In the genomic region with DNA sequence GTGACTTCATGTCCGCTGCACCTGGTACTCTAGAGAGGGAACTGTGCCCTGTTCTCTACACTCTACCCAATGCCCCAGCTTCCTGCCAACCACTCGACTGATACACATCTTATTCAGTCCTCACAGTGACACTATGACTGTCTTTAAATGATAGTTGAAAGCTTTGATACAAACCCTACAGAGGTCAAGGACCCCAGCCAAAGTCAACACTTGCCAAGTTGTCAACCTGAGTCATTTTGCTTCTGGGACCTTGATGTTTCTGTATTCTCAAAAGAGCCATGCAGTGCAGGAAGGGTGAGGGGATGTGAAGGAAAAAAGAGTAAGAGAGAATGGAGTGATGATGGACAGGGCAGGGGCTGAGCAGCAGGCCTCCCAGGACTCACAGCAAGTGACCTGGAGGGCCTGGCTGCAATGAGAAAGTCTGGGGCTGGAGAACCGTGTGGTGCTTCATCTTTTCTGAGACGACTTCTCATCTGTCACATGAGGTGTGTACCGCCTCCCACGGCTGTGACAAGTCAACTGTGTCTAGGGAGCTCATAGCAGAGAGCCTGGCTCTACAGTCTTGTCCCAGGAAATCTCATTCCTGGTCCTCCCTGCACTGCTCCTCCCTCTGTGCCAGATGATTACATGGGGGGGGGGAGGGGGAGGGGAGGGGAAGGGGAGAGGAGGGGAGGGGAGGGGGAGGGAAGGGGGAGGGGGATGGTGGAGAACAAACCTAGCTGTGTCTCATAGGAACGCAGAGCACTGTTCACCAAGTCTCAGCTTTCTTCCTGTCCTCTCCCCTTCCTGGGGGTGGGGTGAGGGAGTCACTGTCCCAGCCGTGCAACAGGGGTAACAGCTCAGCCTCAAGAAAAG, we compare ENCODE assay signal across 33 mouse cellular contexts. TPM values are rescaled to one million over a fixed set of nuclear protein-coding genes. Genes with fewer than 3 reads are reported as not detected.
DNase-seq lines count a peak whose midpoint lies in the region; ATAC-seq and TF ChIP-seq lines count a peak whose summit lies in the region.
"Had no signal": no experiment of that assay in that cellular context is flagged by ENCODE, and none has a peak within 500 bp of the region (broad histone marks: within the 10 kb centered on the region; RNA-seq: fewer than 3 reads in every experiment).

No protein-coding gene starts in this region.

- WGBS in hindbrain, embryonic 16.5 days, result 58% methylated on average over 8 of the region's 8 CpGs
- WGBS in hindbrain, embryonic 10.5 days, result 54% methylated on average over 8 of the region's 8 CpGs

- intact Hi-C loops in left cerebral cortex, adult 2 months (cut with DNase I), result no loop called here
- intact Hi-C loops in left cerebral cortex, postnatal 4 days (cut with DNase I), result no loop called here

- H3K27me3 ChIP-seq in hindbrain, embryonic 16.5 days (replicated peaks; ENCODE audit: control insufficient read depth, insufficient read depth, low read length), result no peaks in the 10 kb centered on the region
- no peaks in the 10 kb centered on the region for H3K27me3 ChIP-seq in hindbrain, embryonic 10.5 days (ENCODE audit: insufficient read depth, poor library complexity, severe bottlenecking)
- H3K27me3 ChIP-seq: CH12.LX; embryonic facial prominence, embryonic 15.5 days; hindbrain, embryonic 15.5 days; intestine, embryonic 15.5 days; limb, embryonic 15.5 days; lung, embryonic 15.5 days; neural tube, embryonic 12.5 days; Patski; stomach, embryonic 15.5 days had no signal

- 0 out of 2 replicates have a peak, but pooled peaks cover 2% of the 10 kb centered on the region for H3K4me1 ChIP-seq in hindbrain, embryonic 16.5 days (ENCODE audit: control insufficient read depth, insufficient read depth, low read depth, low read length)
- peaks cover 13% of the 10 kb centered on the region for H3K4me1 ChIP-seq in hindbrain, embryonic 10.5 days (replicated peaks)
- H3K4me1 ChIP-seq: neural tube, embryonic 12.5 days had no signal

- no peak overlapping the region for H3K27ac ChIP-seq in hindbrain, embryonic 16.5 days (ENCODE audit: low read depth, low read length)
- no peak overlapping the region for H3K27ac ChIP-seq in hindbrain, embryonic 10.5 days
- H3K27ac ChIP-seq in left cerebral cortex, adult 2 months, result peak overlapping the region; percentile 48
- H3K27ac ChIP-seq: embryonic facial prominence, embryonic 15.5 days; gastrocnemius, adult 2 months; hindbrain, embryonic 15.5 days; intestine, embryonic 15.5 days; limb, embryonic 15.5 days; liver, embryonic 14.5 days; lung, embryonic 15.5 days; neural tube, embryonic 12.5 days; stomach, embryonic 15.5 days had no signal

- ATAC-seq in hindbrain, embryonic 16.5 days, result 0 out of 2 replicates have a peak, but pooled peaks have one; percentile 31
- ATAC-seq: forebrain, embryonic 14.5 days; intestine, embryonic 15.5 days; Patski had no signal

- no peak overlapping the region for H3K9ac ChIP-seq in hindbrain, embryonic 16.5 days (ENCODE audit: low read depth, low read length)
- H3K9ac ChIP-seq: embryonic facial prominence, embryonic 15.5 days; hindbrain, embryonic 15.5 days; intestine, embryonic 15.5 days; limb, embryonic 15.5 days; liver, embryonic 14.5 days; lung, embryonic 15.5 days; neural tube, embryonic 12.5 days; stomach, embryonic 15.5 days had no signal

- DNase-seq in hindbrain, embryonic 10.5 days (ENCODE audit: low spot score), result no peak
- no peak for DNase-seq in left cerebral cortex, adult 2 months (ENCODE audit: extremely low spot score in 1 of 2, low spot score in 2 of 2)
- DNase-seq in left cerebral cortex, postnatal 4 days, result no peak
- peak; percentile 26 to 58 for DNase-seq in adrenal gland, postnatal 36 days
- DNase-seq in neural tube, embryonic 10.5 days (ENCODE audit: extremely low spot score, low spot score), result no peak
- DNase-seq in thymus, postnatal 10 days (ENCODE audit: low spot score in 2 of 2), result no peak
- DNase-seq: B cell, adult 2 months; cerebellum, adult 18-20 months; cerebellum, postnatal 25 days; embryo, embryonic 11 days; gastrocnemius, adult 2 months; kidney, adult 9 months; lung, postnatal 36 days; midbrain, embryonic 14.5 days; thymus, adult 18-20 months had no signal

- no peak for TF ChIP-seq CTCF in left cerebral cortex, adult 2 months (IDR thresholded peaks at IDR 0.05)

- H3K4me3 ChIP-seq in hindbrain, embryonic 16.5 days (ENCODE audit: low read length), result no peak overlapping the region
- no peak overlapping the region for H3K4me3 ChIP-seq in hindbrain, embryonic 10.5 days
- H3K4me3 ChIP-seq in left cerebral cortex, adult 2 months, result no peak overlapping the region
- H3K4me3 ChIP-seq: embryonic facial prominence, embryonic 15.5 days; gastrocnemius, adult 2 months; hindbrain, embryonic 15.5 days; intestine, embryonic 15.5 days; limb, embryonic 15.5 days; lung, embryonic 15.5 days; megakaryocyte, embryonic 14.5 days; neural tube, embryonic 12.5 days; stomach, embryonic 15.5 days had no signal

- H3K9me3 ChIP-seq in hindbrain, embryonic 16.5 days (ENCODE audit: control insufficient read depth, low read length), result no peaks in the 10 kb centered on the region
- H3K9me3 ChIP-seq in hindbrain, embryonic 10.5 days, result no peaks in the 10 kb centered on the region
- H3K9me3 ChIP-seq: embryonic facial prominence, embryonic 15.5 days; hindbrain, embryonic 15.5 days; intestine, embryonic 15.5 days; limb, embryonic 15.5 days; lung, embryonic 15.5 days; neural tube, embryonic 12.5 days; stomach, embryonic 15.5 days had no signal

- no peaks in the 10 kb centered on the region for H3K36me3 ChIP-seq in hindbrain, embryonic 16.5 days (ENCODE audit: control insufficient read depth, insufficient read depth, low read length)
- H3K36me3 ChIP-seq in hindbrain, embryonic 10.5 days, result no peaks in the 10 kb centered on the region
- H3K36me3 ChIP-seq: embryonic facial prominence, embryonic 15.5 days; G1E; hindbrain, embryonic 15.5 days; intestine, embryonic 15.5 days; limb, embryonic 15.5 days; lung, embryonic 15.5 days; neural tube, embryonic 12.5 days; stomach, embryonic 15.5 days had no signal

- H3K4me2 ChIP-seq in hindbrain, embryonic 16.5 days (ENCODE audit: low read length), result no peak overlapping the region
- H3K4me2 ChIP-seq: embryonic facial prominence, embryonic 15.5 days; hindbrain, embryonic 15.5 days; intestine, embryonic 15.5 days; limb, embryonic 15.5 days; lung, embryonic 15.5 days; neural tube, embryonic 12.5 days; stomach, embryonic 15.5 days had no signal

RNA-seq across cellular contexts. Expression of a gene that starts 49.0 kb away (rescaled TPM):
- polyA plus RNA-seq in hindbrain, embryonic 16.5 days (2015; fragmentation: Nextera tagmentation; extraction: Ambion mirVana), result 0.11 and 0.19 TPM in 2 replicates
- polyA plus RNA-seq in hindbrain, embryonic 10.5 days (2016; fragmentation: Nextera tagmentation; extraction: Ambion mirVana), result 0.10 and 0.11 TPM in 2 replicates
- total RNA-seq in left cerebral cortex, adult 2 months (2021), result under 1 TPM in 1 of 2 experiments, not detected in 1; 0.37 TPM
- under 1 TPM in 1 of 2 experiments, not detected in 1; 0.44 TPM for total RNA-seq in left cerebral cortex, postnatal 4 days (2021)
- not detected for total RNA-seq in adrenal gland, postnatal 36 days (2021)
- total RNA-seq: CH12.LX; gastrocnemius, adult 2 months; gastrocnemius, postnatal 4 days; heart, postnatal 4 days had no signal
- polyA plus RNA-seq: G1E; hindbrain, embryonic 15.5 days; intestine, embryonic 15.5 days; liver, embryonic 14.5 days; neural tube, embryonic 12.5 days; Patski; spleen, adult 2 months; stomach, embryonic 15.5 days; urinary bladder, adult 2 months had no signal

Comparison
In these comparisons a context has a peak if more than half of its experiments do, and no peak if none do; other contexts are left out.
1. DNase-seq: peak in adrenal gland, postnatal 36 days (2 of 2); none in hindbrain, embryonic 10.5 days (single experiment), left cerebral cortex, adult 2 months (0 of 2), left cerebral cortex, postnatal 4 days (single experiment), neural tube, embryonic 10.5 days (single experiment) and thymus, postnatal 10 days (0 of 2).